Mouse (Mus musculus) ES-E14 (cell line): ENCODE measurements around the gene Ccdc9.

Experiments used
- CHD2 ChIP-seq: IDR thresholded peaks from 2 replicates; pipeline ENCODE4 v1.6.1; 2014; ENCODE audit warnings: mild to moderate bottlenecking, low read depth, low read length, inconsistent platforms
- ZNF384 ChIP-seq: IDR thresholded peaks from 2 replicates; pipeline ENCODE4 v1.6.1; 2012; ENCODE audit warnings: low read depth, low read length, inconsistent platforms

DNA sequence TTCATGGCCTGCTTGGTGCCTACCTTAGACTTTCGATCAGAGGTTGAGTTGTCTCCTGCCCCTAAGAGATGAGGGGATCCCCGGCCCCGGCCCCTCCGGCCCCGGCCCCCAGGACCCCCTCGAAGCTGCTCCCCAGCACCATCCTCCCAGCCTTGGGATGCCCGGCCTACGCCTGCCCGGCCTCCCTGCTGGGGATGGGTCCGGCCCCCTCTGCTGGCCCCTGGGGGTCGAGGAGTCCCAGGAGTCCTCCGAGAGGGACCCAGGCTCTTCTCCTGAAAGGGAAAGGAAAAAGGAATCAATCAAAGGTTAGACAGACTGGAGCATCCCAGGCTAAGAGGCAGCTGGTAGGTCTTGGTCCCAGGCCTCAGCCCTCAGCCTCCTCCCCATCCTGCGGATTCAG, 4.3 kb downstream of the Ccdc9 start:
- TF ChIP-seq CHD2: no peak
- TF ChIP-seq ZNF384: no peak
